In the genomic region with DNA sequence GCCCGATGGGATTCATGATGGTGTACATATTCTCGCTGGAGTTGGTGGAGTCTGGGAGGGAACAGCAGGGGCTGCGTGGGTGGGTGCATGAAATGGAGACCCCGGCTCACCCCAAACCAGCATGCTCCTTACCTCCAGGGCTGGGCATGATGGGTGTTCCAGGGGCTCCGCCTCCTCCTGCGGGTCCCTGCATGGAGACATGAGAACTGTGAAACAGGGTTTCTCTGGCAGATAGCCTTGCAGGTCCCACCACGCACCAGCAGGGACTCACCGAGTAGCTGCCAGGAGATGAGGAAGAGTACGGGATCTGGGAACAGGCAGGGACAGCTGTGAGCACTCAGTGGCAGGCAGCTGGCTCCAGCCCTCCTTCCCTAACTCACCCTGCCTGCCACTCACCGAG, we compare ENCODE assay signal across 8 mouse cellular contexts. TPM values are rescaled to one million over a fixed set of nuclear protein-coding genes. Genes with fewer than 3 reads are reported as not detected.
DNase-seq lines count a peak whose midpoint lies in the region; ATAC-seq and TF ChIP-seq lines count a peak whose summit lies in the region.

No protein-coding gene starts in this region.

- H3K27me3 ChIP-seq in hindbrain, embryonic 10.5 days (ENCODE audit: insufficient read depth, poor library complexity, severe bottlenecking), result peaks cover 47% of the 10 kb centered on the region
- peaks cover 47% of the 10 kb centered on the region for H3K27me3 ChIP-seq in midbrain, embryonic 12.5 days

- peaks cover 10% of the 10 kb centered on the region for H3K9me3 ChIP-seq in hindbrain, embryonic 10.5 days
- H3K9me3 ChIP-seq in midbrain, embryonic 12.5 days, result no peaks in the 10 kb centered on the region

- H3K36me3 ChIP-seq in hindbrain, embryonic 10.5 days, result peaks cover 50% of the 10 kb centered on the region
- peaks cover 26% of the 10 kb centered on the region for H3K36me3 ChIP-seq in midbrain, embryonic 12.5 days

- peak overlapping the region; percentile 84 for H3K4me2 ChIP-seq in midbrain, embryonic 12.5 days (replicated peaks)

- peak overlapping the region; percentile 78 for H3K9ac ChIP-seq in midbrain, embryonic 12.5 days (replicated peaks)

- WGBS in hindbrain, embryonic 10.5 days, result 14% methylated on average over 10 of the region's 10 CpGs
- WGBS in midbrain, embryonic 12.5 days, result 11% methylated on average over 10 of the region's 10 CpGs

- H3K27ac ChIP-seq in cortical plate, adult 2 months (ENCODE audit: insufficient read depth, low read length), result no peak overlapping the region
- peak overlapping the region; percentile 87 for H3K27ac ChIP-seq in hindbrain, embryonic 10.5 days
- H3K27ac ChIP-seq in midbrain, embryonic 12.5 days (replicated peaks), result peak overlapping the region; percentile 39

- DNase-seq in kidney, postnatal 10 days, result peak; percentile 53
- DNase-seq in kidney, postnatal 36 days, result no peak
- DNase-seq in hindbrain, embryonic 10.5 days (ENCODE audit: low spot score), result peak; percentile 57
- DNase-seq in urinary bladder, postnatal 25 days (ENCODE audit: low spot score), result no peak

- TF ChIP-seq CTCF in cortical plate, adult 2 months (IDR thresholded peaks at IDR 0.05; ENCODE audit: extremely low read depth, insufficient read depth, low read length), result no peak

- TF ChIP-seq POLR2A in cortical plate, adult 2 months (IDR thresholded peaks at IDR 0.05; ENCODE audit: extremely low read depth, insufficient read depth, low read length), result no peak

- H3K4me3 ChIP-seq in cortical plate, adult 2 months (ENCODE audit: insufficient read depth, low read length), result peak overlapping the region; percentile 3; the same call in 1 of the 2 replicates
- H3K4me3 ChIP-seq in hindbrain, embryonic 10.5 days, result peak overlapping the region; percentile 57
- H3K4me3 ChIP-seq in midbrain, embryonic 12.5 days, result peak overlapping the region; percentile 50

- ATAC-seq in midbrain, embryonic 12.5 days (ENCODE audit: low FRiP score, low read depth), result no peak
- ATAC-seq in megakaryocyte progenitor cell, adult 5-6 weeks (replicated peaks; ENCODE audit: poor library complexity), result no peak
- ATAC-seq in cerebellum, adult (ENCODE audit: insufficient number of reproducible peaks, low FRiP score, low TSS enrichment), result no peak

- 0 out of 2 replicates have a peak, but pooled peaks cover 3% of the 10 kb centered on the region for H3K4me1 ChIP-seq in cortical plate, adult 2 months (ENCODE audit: control insufficient read depth, insufficient read depth, low read length)
- H3K4me1 ChIP-seq in hindbrain, embryonic 10.5 days (replicated peaks), result peaks cover 93% of the 10 kb centered on the region
- peaks cover 75% of the 10 kb centered on the region for H3K4me1 ChIP-seq in midbrain, embryonic 12.5 days

RNA-seq across cellular contexts. Expression of a gene that starts 4.5 kb away (rescaled TPM):
- polyA plus RNA-seq in cortical plate, adult 2 months (2012; rRNA removed), result 71.1 and 77.2 TPM in 2 replicates
- polyA plus RNA-seq in hindbrain, embryonic 10.5 days (2016; fragmentation: Nextera tagmentation; extraction: Ambion mirVana), result 158 and 159 TPM in 2 replicates
- 107 and 112 TPM in 2 replicates for polyA plus RNA-seq in midbrain, embryonic 12.5 days (2016; fragmentation: Nextera tagmentation; extraction: Ambion mirVana)
- 26.1 and 39.0 TPM in 2 replicates for total RNA-seq in megakaryocyte progenitor cell, adult 5-6 weeks (2015)
- total RNA-seq in megakaryocyte progenitor cell, adult 5-6 weeks (2017), result 42.9 and 45.4 TPM in 2 replicates

RNA-seq across cellular contexts. Expression of a gene that starts 9.9 kb away (rescaled TPM):
- polyA plus RNA-seq in cortical plate, adult 2 months (2012; rRNA removed), result 241 and 249 TPM in 2 replicates
- 84.4 and 117 TPM in 2 replicates for polyA plus RNA-seq in hindbrain, embryonic 10.5 days (2016; fragmentation: Nextera tagmentation; extraction: Ambion mirVana)
- polyA plus RNA-seq in midbrain, embryonic 12.5 days (2016; fragmentation: Nextera tagmentation; extraction: Ambion mirVana), result 115 and 118 TPM in 2 replicates
- total RNA-seq in megakaryocyte progenitor cell, adult 5-6 weeks (2015), result 31.6 and 40.7 TPM in 2 replicates
- total RNA-seq in megakaryocyte progenitor cell, adult 5-6 weeks (2017), result 40.2 and 69.7 TPM in 2 replicates

RNA-seq across cellular contexts. Expression of a gene that starts 17.2 kb away (rescaled TPM):
- polyA plus RNA-seq in cortical plate, adult 2 months (2012; rRNA removed), result 1.0 and 1.4 TPM in 2 replicates
- 1.1 and 1.6 TPM in 2 replicates for polyA plus RNA-seq in hindbrain, embryonic 10.5 days (2016; fragmentation: Nextera tagmentation; extraction: Ambion mirVana)
- polyA plus RNA-seq in midbrain, embryonic 12.5 days (2016; fragmentation: Nextera tagmentation; extraction: Ambion mirVana), result 1.0 and 1.6 TPM in 2 replicates
- 6.2 and 12.9 TPM in 2 replicates for total RNA-seq in megakaryocyte progenitor cell, adult 5-6 weeks (2015)
- 4.7 and 5.4 TPM in 2 replicates for total RNA-seq in megakaryocyte progenitor cell, adult 5-6 weeks (2017)

RNA-seq across cellular contexts. Expression of a gene that starts 33.5 kb away (rescaled TPM):
- polyA plus RNA-seq in cortical plate, adult 2 months (2012; rRNA removed), result 0.09 and 0.19 TPM in 2 replicates
- polyA plus RNA-seq in hindbrain, embryonic 10.5 days (2016; fragmentation: Nextera tagmentation; extraction: Ambion mirVana), result not detected in 2 replicates
- 0.17 TPM in 1 of 2 replicates, not detected in the other for polyA plus RNA-seq in midbrain, embryonic 12.5 days (2016; fragmentation: Nextera tagmentation; extraction: Ambion mirVana)
- not detected in 2 replicates for total RNA-seq in megakaryocyte progenitor cell, adult 5-6 weeks (2015)
- not detected in 2 replicates for total RNA-seq in megakaryocyte progenitor cell, adult 5-6 weeks (2017)

RNA-seq across cellular contexts. Expression of a gene that starts 59.5 kb away (rescaled TPM):
- polyA plus RNA-seq in cortical plate, adult 2 months (2012; rRNA removed), result 23.8 and 23.9 TPM in 2 replicates
- 20.5 and 22.4 TPM in 2 replicates for polyA plus RNA-seq in hindbrain, embryonic 10.5 days (2016; fragmentation: Nextera tagmentation; extraction: Ambion mirVana)
- 18.7 and 21.6 TPM in 2 replicates for polyA plus RNA-seq in midbrain, embryonic 12.5 days (2016; fragmentation: Nextera tagmentation; extraction: Ambion mirVana)
- total RNA-seq in megakaryocyte progenitor cell, adult 5-6 weeks (2015), result 8.5 and 8.7 TPM in 2 replicates
- 9.1 and 9.5 TPM in 2 replicates for total RNA-seq in megakaryocyte progenitor cell, adult 5-6 weeks (2017)

Comparison
In these comparisons a context has a peak if more than half of its experiments do, and no peak if none do; other contexts are left out.
1. DNase-seq: peak in kidney, postnatal 10 days (single experiment) and hindbrain, embryonic 10.5 days (single experiment); none in kidney, postnatal 36 days (0 of 2) and urinary bladder, postnatal 25 days (single experiment).
2. H3K4me3 ChIP-seq: peak in every context shown above with its lines; median percentile 57 in hindbrain, embryonic 10.5 days; 50 in midbrain, embryonic 12.5 days; 3 in cortical plate, adult 2 months.